Mouse (Mus musculus): Measurements from ENCODE around the gene Cbr4. TPM values are rescaled to one million over a fixed set of nuclear protein-coding genes. Genes with fewer than 3 reads are reported as not detected.

Gene Cbr4
- polyA plus RNA-seq, 1 experiment = 6.5 TPM

DNA sequence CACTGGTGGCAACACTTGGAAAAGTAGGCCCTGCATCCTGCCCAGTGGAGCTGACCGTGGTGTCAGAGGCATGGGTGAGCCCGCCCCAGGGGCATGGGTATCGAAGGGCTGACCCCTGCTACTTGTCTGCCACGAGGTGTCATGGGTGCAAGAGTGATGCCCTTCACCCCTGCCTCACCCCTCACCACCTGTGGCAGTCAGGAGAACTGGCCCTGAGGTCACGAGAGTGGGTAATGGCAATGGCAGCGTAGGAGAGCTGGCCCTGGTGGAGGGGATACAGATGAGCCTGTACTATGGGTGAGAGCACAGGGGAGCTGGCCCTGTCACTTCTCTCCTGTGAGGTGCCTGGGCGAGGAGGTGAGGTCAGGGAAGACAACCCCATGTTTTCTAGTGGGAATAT lies 27.8 kb upstream of the Cbr4 start:
- Histone ChIP-seq H3K4me1 (ENCODE audit: control insufficient read depth, insufficient read depth, low read length) (no peaks in the 10 kb centered on the region), H3K4me3 (replicated peaks; ENCODE audit: control insufficient read depth, low read depth, low read length) (no peak overlapping the region), H3K27ac (ENCODE audit: control insufficient read depth, insufficient read depth, low read depth, low read length, poor library complexity) (no peak overlapping the region)
- 76% methylated on average over 7 of the region's 7 CpGs for WGBS
- TF ChIP-seq POLR2A (IDR thresholded peaks at IDR 0.05; ENCODE audit: borderline replicate concordance, control insufficient read depth, low read depth, low read length) (no peak), CTCF (IDR thresholded peaks at IDR 0.05; ENCODE audit: control insufficient read depth, insufficient read depth, low read length) (no peak)

DNA sequence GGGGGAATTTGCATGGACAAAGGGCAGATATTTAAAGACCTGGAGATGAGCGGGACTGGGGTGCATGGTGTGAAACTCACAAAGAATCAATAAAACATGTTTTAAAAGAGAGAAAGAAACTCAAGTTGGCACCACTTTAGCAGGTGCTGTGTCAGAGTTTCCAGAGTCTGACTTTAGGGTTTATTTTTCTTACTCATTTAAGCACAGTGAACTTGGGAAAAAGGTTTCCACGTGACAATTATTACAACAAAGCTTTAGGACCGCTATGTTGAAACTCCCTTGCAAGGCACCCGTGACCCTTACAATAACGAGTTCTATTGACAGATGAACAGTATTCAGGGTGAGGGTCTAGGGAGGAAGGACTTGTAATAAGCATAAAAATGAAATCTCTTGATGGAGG lies 25.3 kb upstream of the Cbr4 start:
- Histone ChIP-seq H3K27ac (ENCODE audit: control insufficient read depth, insufficient read depth, low read depth, low read length, poor library complexity) (no peak overlapping the region), H3K4me3 (replicated peaks; ENCODE audit: control insufficient read depth, low read depth, low read length) (no peak overlapping the region), H3K4me1 (ENCODE audit: control insufficient read depth, insufficient read depth, low read length) (no peaks in the 10 kb centered on the region)
- WGBS = 79% methylated on average over 5 of the region's 5 CpGs
- no peak for TF ChIP-seq POLR2A (IDR thresholded peaks at IDR 0.05; ENCODE audit: borderline replicate concordance, control insufficient read depth, low read depth, low read length)
- TF ChIP-seq CTCF (IDR thresholded peaks at IDR 0.05; ENCODE audit: control insufficient read depth, insufficient read depth, low read length) = no peak

DNA sequence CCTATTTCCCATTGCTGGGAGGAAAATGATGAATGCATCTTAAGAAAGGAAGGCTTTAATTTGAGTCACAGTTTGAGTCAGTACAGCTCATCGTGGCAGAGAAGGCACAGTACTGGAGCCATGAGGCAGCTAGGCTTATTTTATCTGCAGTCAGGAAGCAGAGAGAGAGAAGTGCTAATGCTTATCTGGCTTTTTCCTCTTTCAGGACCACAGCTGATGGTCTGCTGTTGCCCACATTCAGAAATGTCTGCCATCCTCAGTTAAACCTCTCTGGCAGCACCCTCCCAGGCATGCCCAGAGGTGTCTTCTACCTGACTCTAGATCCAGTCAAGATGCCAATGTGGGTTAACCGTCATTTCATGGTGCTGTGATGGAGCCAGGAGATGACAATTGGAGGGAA lies 23.1 kb upstream of the Cbr4 start:
- no peak overlapping the region for H3K4me3 ChIP-seq (replicated peaks; ENCODE audit: control insufficient read depth, low read depth, low read length)
- WGBS = 51% methylated on average over 2 of the region's 2 CpGs
- no peak overlapping the region for H3K27ac ChIP-seq (ENCODE audit: control insufficient read depth, insufficient read depth, low read depth, low read length, poor library complexity)
- H3K4me1 ChIP-seq (ENCODE audit: control insufficient read depth, insufficient read depth, low read length) = no peaks in the 10 kb centered on the region
- no peak for TF ChIP-seq POLR2A (IDR thresholded peaks at IDR 0.05; ENCODE audit: borderline replicate concordance, control insufficient read depth, low read depth, low read length)

DNA sequence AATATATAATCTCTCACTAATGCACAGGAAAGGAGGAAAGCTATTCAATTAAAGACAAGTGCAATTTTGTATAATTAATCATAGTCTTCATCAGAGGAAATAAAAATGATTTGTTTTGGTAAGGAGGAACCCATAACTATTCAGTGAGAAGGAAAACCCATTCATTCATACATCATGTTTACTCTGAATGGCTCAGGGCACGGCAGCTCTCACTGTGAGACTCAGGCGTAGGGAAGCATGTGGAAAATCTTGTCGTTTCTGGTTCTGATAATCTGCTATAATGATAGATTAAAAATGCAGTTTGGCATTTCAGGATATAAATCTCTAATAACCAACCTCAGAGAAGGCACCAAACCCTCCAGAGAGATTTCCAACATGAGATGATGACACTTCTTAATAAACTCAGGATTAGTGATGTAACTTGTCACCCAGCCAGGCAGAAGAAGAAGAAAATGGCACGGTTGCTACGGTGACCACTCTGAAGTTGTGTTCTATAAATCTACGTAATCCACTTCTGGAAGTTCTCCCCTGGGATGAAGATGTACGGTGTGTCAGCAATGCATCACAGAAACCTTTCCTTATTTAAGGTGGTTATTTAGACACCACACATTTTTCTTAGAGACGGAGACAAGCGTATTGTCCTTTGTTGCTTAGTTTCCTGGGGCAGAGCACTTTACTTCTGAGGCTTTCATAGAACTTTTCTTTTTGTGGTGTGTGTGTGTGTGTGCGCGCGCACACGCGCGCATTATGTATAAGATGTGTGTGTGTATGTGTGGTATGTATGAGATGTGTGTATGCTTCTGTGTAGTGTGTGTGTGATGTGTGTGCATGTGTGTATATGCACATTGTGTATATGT lies 20.6 kb upstream of the Cbr4 start:
- Histone ChIP-seq H3K4me3 (replicated peaks; ENCODE audit: control insufficient read depth, low read depth, low read length) (no peak overlapping the region), H3K4me1 (ENCODE audit: control insufficient read depth, insufficient read depth, low read length) (no peaks in the 10 kb centered on the region), H3K27ac (ENCODE audit: control insufficient read depth, insufficient read depth, low read depth, low read length, poor library complexity) (no peak overlapping the region)
- TF ChIP-seq CTCF (IDR thresholded peaks at IDR 0.05; ENCODE audit: control insufficient read depth, insufficient read depth, low read length) (no peak), POLR2A (IDR thresholded peaks at IDR 0.05; ENCODE audit: borderline replicate concordance, control insufficient read depth, low read depth, low read length) (no peak)
- 87% methylated on average over 15 of the region's 15 CpGs for WGBS

DNA sequence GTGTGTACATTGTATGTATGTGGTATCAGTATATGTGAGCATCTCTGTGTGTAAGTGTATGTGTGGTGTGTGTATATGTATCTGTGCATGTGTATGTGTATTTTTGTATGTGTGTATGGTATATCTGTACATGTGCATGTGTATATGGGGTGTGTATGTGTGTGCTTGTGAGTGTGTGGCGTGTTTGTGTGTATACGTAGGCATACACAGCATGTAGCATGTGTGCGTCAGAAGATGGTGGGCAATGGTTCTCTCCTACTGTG lies 20.1 kb upstream of the Cbr4 start:
- WGBS = 91% methylated on average over 3 of the region's 3 CpGs
- Histone ChIP-seq H3K27ac (ENCODE audit: control insufficient read depth, insufficient read depth, low read depth, low read length, poor library complexity) (no peak overlapping the region), H3K4me3 (replicated peaks; ENCODE audit: control insufficient read depth, low read depth, low read length) (no peak overlapping the region), H3K4me1 (ENCODE audit: control insufficient read depth, insufficient read depth, low read length) (no peaks in the 10 kb centered on the region)
- no peak for TF ChIP-seq POLR2A (IDR thresholded peaks at IDR 0.05; ENCODE audit: borderline replicate concordance, control insufficient read depth, low read depth, low read length)
- TF ChIP-seq CTCF (IDR thresholded peaks at IDR 0.05; ENCODE audit: control insufficient read depth, insufficient read depth, low read length) = no peak

DNA sequence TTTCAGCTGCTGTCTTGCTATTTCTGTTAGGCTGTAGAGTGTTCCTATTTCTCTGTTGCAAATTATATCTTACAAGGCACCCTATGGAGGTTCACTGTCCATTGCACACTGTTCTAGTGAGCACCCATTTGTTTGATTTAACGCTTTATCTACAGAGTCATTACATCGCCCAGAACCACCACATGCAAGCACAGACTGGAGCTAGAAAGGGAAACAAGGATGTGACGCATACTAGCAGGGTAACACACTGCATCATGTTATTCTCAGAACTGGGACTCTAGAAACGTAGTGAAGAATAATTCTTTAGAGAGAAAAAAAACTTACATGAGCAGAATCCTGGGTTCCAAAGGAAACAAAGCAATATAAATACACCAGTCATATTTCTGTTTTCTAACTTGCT lies 17.3 kb upstream of the Cbr4 start:
- TF ChIP-seq POLR2A (IDR thresholded peaks at IDR 0.05; ENCODE audit: borderline replicate concordance, control insufficient read depth, low read depth, low read length) (no peak), CTCF (IDR thresholded peaks at IDR 0.05; ENCODE audit: control insufficient read depth, insufficient read depth, low read length) (no peak)
- H3K27ac ChIP-seq (ENCODE audit: control insufficient read depth, insufficient read depth, low read depth, low read length, poor library complexity) = no peak overlapping the region
- no peaks in the 10 kb centered on the region for H3K4me1 ChIP-seq (ENCODE audit: control insufficient read depth, insufficient read depth, low read length)
- H3K4me3 ChIP-seq (replicated peaks; ENCODE audit: control insufficient read depth, low read depth, low read length) = no peak overlapping the region
- WGBS = 76% methylated on average over 4 of the region's 4 CpGs

DNA sequence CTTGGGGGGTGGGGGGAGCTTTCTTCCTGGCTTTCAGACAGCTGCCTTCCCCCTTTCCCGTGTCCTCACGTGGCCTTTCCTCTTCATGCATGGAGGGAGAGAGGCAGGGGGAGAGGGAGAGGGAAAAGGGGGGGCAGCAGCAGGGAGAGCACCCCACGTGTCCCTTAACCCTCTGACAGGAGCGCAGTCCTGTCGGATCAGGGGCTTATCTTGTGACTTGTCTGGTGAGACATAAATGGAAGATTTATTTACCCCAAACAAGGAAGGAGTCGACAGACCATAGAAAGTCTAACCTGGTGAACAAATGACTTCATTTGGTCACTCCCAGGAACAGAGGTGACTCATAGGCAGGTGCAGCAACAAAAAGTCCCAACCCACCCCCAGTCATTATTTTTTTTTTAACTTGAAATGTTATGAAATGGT lies 12.3 kb upstream of the Cbr4 start:
- no peak overlapping the region for H3K27ac ChIP-seq (ENCODE audit: control insufficient read depth, insufficient read depth, low read depth, low read length, poor library complexity)
- no peaks in the 10 kb centered on the region for H3K4me1 ChIP-seq (ENCODE audit: control insufficient read depth, insufficient read depth, low read length)
- no peak for TF ChIP-seq POLR2A (IDR thresholded peaks at IDR 0.05; ENCODE audit: borderline replicate concordance, control insufficient read depth, low read depth, low read length)
- no peak for TF ChIP-seq CTCF (IDR thresholded peaks at IDR 0.05; ENCODE audit: control insufficient read depth, insufficient read depth, low read length)
- WGBS = 66% methylated on average over 6 of the region's 6 CpGs
- no peak overlapping the region for H3K4me3 ChIP-seq (replicated peaks; ENCODE audit: control insufficient read depth, low read depth, low read length)

DNA sequence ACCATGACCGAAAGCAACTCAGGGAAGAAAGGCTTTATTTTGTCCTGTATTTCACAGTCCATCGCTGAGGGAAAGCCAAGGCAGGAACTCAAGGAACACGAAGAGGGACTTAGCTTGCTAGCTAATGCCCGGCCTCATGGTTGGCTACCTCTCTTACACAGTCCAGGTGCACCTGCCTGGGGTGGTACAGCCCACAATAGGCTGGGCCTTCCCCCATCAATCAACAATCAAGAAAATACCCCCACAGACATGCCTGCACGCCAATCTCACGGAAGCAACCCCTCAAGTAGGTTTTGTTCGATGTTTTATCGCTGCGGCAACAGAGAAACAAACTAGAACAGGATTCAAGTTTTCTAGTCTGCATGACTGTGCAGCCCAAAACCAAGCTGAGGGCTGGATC lies 11.4 kb upstream of the Cbr4 start:
- WGBS = 85% methylated on average over 9 of the region's 9 CpGs
- Histone ChIP-seq H3K4me3 (replicated peaks; ENCODE audit: control insufficient read depth, low read depth, low read length) (no peak overlapping the region), H3K4me1 (ENCODE audit: control insufficient read depth, insufficient read depth, low read length) (no peaks in the 10 kb centered on the region), H3K27ac (ENCODE audit: control insufficient read depth, insufficient read depth, low read depth, low read length, poor library complexity) (no peak overlapping the region)
- no peak for TF ChIP-seq CTCF (IDR thresholded peaks at IDR 0.05; ENCODE audit: control insufficient read depth, insufficient read depth, low read length)
- no peak for TF ChIP-seq POLR2A (IDR thresholded peaks at IDR 0.05; ENCODE audit: borderline replicate concordance, control insufficient read depth, low read depth, low read length)

DNA sequence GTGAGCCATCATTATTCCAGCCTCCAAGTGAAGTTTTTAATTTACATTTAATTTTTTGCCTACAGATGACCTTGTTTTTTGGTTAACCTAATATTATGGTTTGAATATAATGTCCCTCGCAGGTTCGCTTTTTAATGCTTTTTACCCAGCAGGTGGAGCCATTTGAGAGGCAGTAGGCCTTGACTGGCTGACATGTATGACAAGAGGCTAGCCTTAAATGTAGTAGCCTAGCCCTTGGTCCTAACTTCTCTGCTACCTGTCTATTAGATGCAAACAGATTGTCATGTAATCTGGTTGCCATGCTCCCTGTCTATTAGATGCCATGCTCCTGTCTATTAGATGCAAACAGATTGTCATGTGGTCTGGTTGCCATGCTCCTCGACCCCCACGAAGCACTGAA lies 9.4 kb upstream of the Cbr4 start:
- H3K4me3 ChIP-seq (replicated peaks; ENCODE audit: control insufficient read depth, low read depth, low read length) = no peak overlapping the region
- no peaks in the 10 kb centered on the region for H3K4me1 ChIP-seq (ENCODE audit: control insufficient read depth, insufficient read depth, low read length)
- no peak overlapping the region for H3K27ac ChIP-seq (ENCODE audit: control insufficient read depth, insufficient read depth, low read depth, low read length, poor library complexity)
- TF ChIP-seq CTCF (IDR thresholded peaks at IDR 0.05; ENCODE audit: control insufficient read depth, insufficient read depth, low read length) (no peak), POLR2A (IDR thresholded peaks at IDR 0.05; ENCODE audit: borderline replicate concordance, control insufficient read depth, low read depth, low read length) (no peak)
- 79% methylated on average over 4 of the region's 4 CpGs for WGBS
